Mouse (Mus musculus): ENCODE results near the gene Secisbp2. TPM values are rescaled to one million over a fixed set of nuclear protein-coding genes. Genes with fewer than 3 reads are reported as not detected.

Gene Secisbp2
- total and polyA plus RNA-seq, 3 experiments: 19.6 to 27.7 (median 20.0) TPM

- no peak for ATAC-seq (ENCODE audit: extremely low read depth, insufficient number of reproducible peaks, low FRiP score, poor library complexity, severe bottlenecking)
- Histone ChIP-seq H3K4me3 (ENCODE audit: low read depth, low read length) (peak overlapping the region; percentile 91), H3K27me3 (ENCODE audit: insufficient read depth, low read length) (no peaks in the 10 kb centered on the region), H3K9me3 (replicated peaks) (no peaks in the 10 kb centered on the region), H3K4me1 (ENCODE audit: insufficient read depth, low read depth, low read length) (peaks cover 31% of the 10 kb centered on the region), H3K36me3 (replicated peaks) (peaks cover 10% of the 10 kb centered on the region)
- no peak; the same call in 1 of the 2 replicates for TF ChIP-seq POLR2AphosphoS5 (IDR thresholded peaks at IDR 0.05; ENCODE audit: insufficient replicate concordance, low read depth, low read length)
- no peak for TF ChIP-seq CTCF (IDR thresholded peaks at IDR 0.05; ENCODE audit: low read depth, low read length)
- TF ChIP-seq TAL1 (conservative IDR thresholded peaks at IDR 0.05; ENCODE audit: low read depth, low read length): no peak
- TF ChIP-seq GATA2 (IDR thresholded peaks at IDR 0.05; ENCODE audit: borderline replicate concordance, low read depth, low read length): no peak
- no peak for TF ChIP-seq GATA1 (IDR thresholded peaks at IDR 0.05; ENCODE audit: borderline replicate concordance, low read length)
- DNase-seq (ENCODE audit: low spot score): no peak
Observed at GRCm38 (mm10) chr13:51645872-51646271, 5.6 kb upstream of the Secisbp2 start.

GRCm38 (mm10) chr13:51646362-51647027 is 5.0 kb upstream of the Secisbp2 start:
- H3K36me3 ChIP-seq (replicated peaks): peaks cover 16% of the 10 kb centered on the region
- DNase-seq (ENCODE audit: low spot score) (no peak), ATAC-seq (ENCODE audit: extremely low read depth, insufficient number of reproducible peaks, low FRiP score, poor library complexity, severe bottlenecking) (no peak)
- peak overlapping the region; percentile 91 for H3K4me3 ChIP-seq (ENCODE audit: low read depth, low read length)
- no peaks in the 10 kb centered on the region for H3K27me3 ChIP-seq (ENCODE audit: insufficient read depth, low read length)
- H3K9me3 ChIP-seq (replicated peaks): no peaks in the 10 kb centered on the region
- H3K4me1 ChIP-seq (ENCODE audit: insufficient read depth, low read depth, low read length): peaks cover 36% of the 10 kb centered on the region
- no peak for TF ChIP-seq GATA2 (IDR thresholded peaks at IDR 0.05; ENCODE audit: borderline replicate concordance, low read depth, low read length)
- no peak for TF ChIP-seq CTCF (IDR thresholded peaks at IDR 0.05; ENCODE audit: low read depth, low read length)
- TF ChIP-seq POLR2AphosphoS5 (IDR thresholded peaks at IDR 0.05; ENCODE audit: insufficient replicate concordance, low read depth, low read length): no peak
- TF ChIP-seq TAL1 (conservative IDR thresholded peaks at IDR 0.05; ENCODE audit: low read depth, low read length): no peak
- no peak for TF ChIP-seq GATA1 (IDR thresholded peaks at IDR 0.05; ENCODE audit: borderline replicate concordance, low read length)

GRCm38 (mm10) chr13:51647770-51648169 is 3.7 kb upstream of the Secisbp2 start:
- H3K36me3 ChIP-seq (replicated peaks): peaks cover 21% of the 10 kb centered on the region
- ATAC-seq (ENCODE audit: extremely low read depth, insufficient number of reproducible peaks, low FRiP score, poor library complexity, severe bottlenecking): no peak
- no peaks in the 10 kb centered on the region for H3K27me3 ChIP-seq (ENCODE audit: insufficient read depth, low read length)
- H3K4me1 ChIP-seq (ENCODE audit: insufficient read depth, low read depth, low read length): peaks cover 35% of the 10 kb centered on the region
- no peaks in the 10 kb centered on the region for H3K9me3 ChIP-seq (replicated peaks)
- no peak for DNase-seq (ENCODE audit: low spot score)
- TF ChIP-seq GATA1 (IDR thresholded peaks at IDR 0.05; ENCODE audit: borderline replicate concordance, low read length) (no peak), POLR2AphosphoS5 (IDR thresholded peaks at IDR 0.05; ENCODE audit: insufficient replicate concordance, low read depth, low read length) (no peak), CTCF (IDR thresholded peaks at IDR 0.05; ENCODE audit: low read depth, low read length) (no peak), GATA2 (IDR thresholded peaks at IDR 0.05; ENCODE audit: borderline replicate concordance, low read depth, low read length) (no peak), TAL1 (conservative IDR thresholded peaks at IDR 0.05; ENCODE audit: low read depth, low read length) (no peak)
- peak overlapping the region; percentile 91 for H3K4me3 ChIP-seq (ENCODE audit: low read depth, low read length)

GRCm38 (mm10) chr13:51648237-51648636 is 3.3 kb upstream of the Secisbp2 start:
- TF ChIP-seq POLR2AphosphoS5 (IDR thresholded peaks at IDR 0.05; ENCODE audit: insufficient replicate concordance, low read depth, low read length) (no peak), CTCF (IDR thresholded peaks at IDR 0.05; ENCODE audit: low read depth, low read length) (no peak), TAL1 (conservative IDR thresholded peaks at IDR 0.05; ENCODE audit: low read depth, low read length) (no peak), GATA2 (IDR thresholded peaks at IDR 0.05; ENCODE audit: borderline replicate concordance, low read depth, low read length) (no peak), GATA1 (IDR thresholded peaks at IDR 0.05; ENCODE audit: borderline replicate concordance, low read length) (no peak)
- Histone ChIP-seq H3K4me3 (ENCODE audit: low read depth, low read length) (peak overlapping the region; percentile 91; the same call in 1 of the 2 replicates), H3K36me3 (replicated peaks) (peaks cover 26% of the 10 kb centered on the region), H3K9me3 (replicated peaks) (no peaks in the 10 kb centered on the region), H3K4me1 (ENCODE audit: insufficient read depth, low read depth, low read length) (peaks cover 40% of the 10 kb centered on the region), H3K27me3 (ENCODE audit: insufficient read depth, low read length) (no peaks in the 10 kb centered on the region)
- ATAC-seq (ENCODE audit: extremely low read depth, insufficient number of reproducible peaks, low FRiP score, poor library complexity, severe bottlenecking) (no peak), DNase-seq (ENCODE audit: low spot score) (peak; percentile 23)

GRCm38 (mm10) chr13:51649740-51650139 is 1.8 kb upstream of the Secisbp2 start:
- H3K9me3 ChIP-seq (replicated peaks): no peaks in the 10 kb centered on the region
- DNase-seq (ENCODE audit: low spot score): no peak
- no peak for ATAC-seq (ENCODE audit: extremely low read depth, insufficient number of reproducible peaks, low FRiP score, poor library complexity, severe bottlenecking)
- TF ChIP-seq CTCF (IDR thresholded peaks at IDR 0.05; ENCODE audit: low read depth, low read length): no peak
- no peak for TF ChIP-seq GATA1 (IDR thresholded peaks at IDR 0.05; ENCODE audit: borderline replicate concordance, low read length)
- TF ChIP-seq POLR2AphosphoS5 (IDR thresholded peaks at IDR 0.05; ENCODE audit: insufficient replicate concordance, low read depth, low read length): no peak
- TF ChIP-seq TAL1 (conservative IDR thresholded peaks at IDR 0.05; ENCODE audit: low read depth, low read length): no peak
- no peak for TF ChIP-seq GATA2 (IDR thresholded peaks at IDR 0.05; ENCODE audit: borderline replicate concordance, low read depth, low read length)
- peaks cover 41% of the 10 kb centered on the region for H3K36me3 ChIP-seq (replicated peaks)
- no peaks in the 10 kb centered on the region for H3K27me3 ChIP-seq (ENCODE audit: insufficient read depth, low read length)
- H3K4me1 ChIP-seq (ENCODE audit: insufficient read depth, low read depth, low read length): peaks cover 40% of the 10 kb centered on the region
- no peak overlapping the region for H3K4me3 ChIP-seq (ENCODE audit: low read depth, low read length)

GRCm38 (mm10) chr13:51653159-51653558 is 1.7 kb downstream of the Secisbp2 start:
- DNase-seq (ENCODE audit: low spot score): no peak
- Histone ChIP-seq H3K27me3 (ENCODE audit: insufficient read depth, low read length) (no peaks in the 10 kb centered on the region), H3K4me1 (ENCODE audit: insufficient read depth, low read depth, low read length) (peaks cover 41% of the 10 kb centered on the region), H3K9me3 (replicated peaks) (no peaks in the 10 kb centered on the region), H3K4me3 (ENCODE audit: low read depth, low read length) (peak overlapping the region; percentile 82; the same call in 1 of the 2 replicates), H3K36me3 (replicated peaks) (peaks cover 73% of the 10 kb centered on the region)
- TF ChIP-seq TAL1 (conservative IDR thresholded peaks at IDR 0.05; ENCODE audit: low read depth, low read length): no peak
- TF ChIP-seq GATA1 (IDR thresholded peaks at IDR 0.05; ENCODE audit: borderline replicate concordance, low read length): no peak
- TF ChIP-seq GATA2 (IDR thresholded peaks at IDR 0.05; ENCODE audit: borderline replicate concordance, low read depth, low read length): no peak
- TF ChIP-seq POLR2AphosphoS5 (IDR thresholded peaks at IDR 0.05; ENCODE audit: insufficient replicate concordance, low read depth, low read length): no peak
- TF ChIP-seq CTCF (IDR thresholded peaks at IDR 0.05; ENCODE audit: low read depth, low read length): no peak
- no peak for ATAC-seq (ENCODE audit: extremely low read depth, insufficient number of reproducible peaks, low FRiP score, poor library complexity, severe bottlenecking)

All from G1E (cell line).